Mouse (Mus musculus): ENCODE results near the gene Ppp6r3. TPM values are rescaled to one million over a fixed set of nuclear protein-coding genes. Genes with fewer than 3 reads are reported as not detected.
A peak's percentile ranks its signal among the peaks of the same experiment; 100 is the strongest.

The Ppp6r3 gene
- polyA plus RNA-seq, 1 experiment, result 171 TPM

- H3K9me3 ChIP-seq (replicated peaks; ENCODE audit: control insufficient read depth, insufficient read depth, low read length, poor library complexity, severe bottlenecking), result no peaks in the 10 kb centered on the region
- no peak overlapping the region for H3K27ac ChIP-seq (ENCODE audit: insufficient read depth, low read length)
- no peak overlapping the region for H3K9ac ChIP-seq (ENCODE audit: low read depth, poor library complexity, severe bottlenecking)
- no peaks in the 10 kb centered on the region for H3K36me3 ChIP-seq (ENCODE audit: control insufficient read depth, insufficient read depth, low read length, poor library complexity, severe bottlenecking)
- TF ChIP-seq CTCF (IDR thresholded peaks at IDR 0.05; ENCODE audit: low read depth, low read length) (peak; percentile 76), POLR2A (IDR thresholded peaks at IDR 0.05; ENCODE audit: insufficient read depth, low read length) (no peak)
- H3K4me1 ChIP-seq (ENCODE audit: control insufficient read depth, insufficient read depth, low read length), result peaks cover 6% of the 10 kb centered on the region
- no peaks in the 10 kb centered on the region for H3K27me3 ChIP-seq (ENCODE audit: control insufficient read depth, insufficient read depth, low read length, poor library complexity, severe bottlenecking)
- H3K4me3 ChIP-seq (ENCODE audit: low read depth, low read length), result no peak overlapping the region
Measured at GRCm38 (mm10) chr19:3581326-3581725, 5.8 kb upstream of the Ppp6r3 start.

- no peak overlapping the region for H3K27ac ChIP-seq (ENCODE audit: insufficient read depth, low read length)
- H3K9ac ChIP-seq (ENCODE audit: low read depth, poor library complexity, severe bottlenecking), result no peak overlapping the region
- H3K4me3 ChIP-seq (ENCODE audit: low read depth, low read length), result no peak overlapping the region
- no peaks in the 10 kb centered on the region for H3K9me3 ChIP-seq (replicated peaks; ENCODE audit: control insufficient read depth, insufficient read depth, low read length, poor library complexity, severe bottlenecking)
- TF ChIP-seq CTCF (IDR thresholded peaks at IDR 0.05; ENCODE audit: low read depth, low read length) (no peak), EP300 (IDR thresholded peaks at IDR 0.05; ENCODE audit: insufficient read depth, low read depth, low read length) (no peak), POLR2A (IDR thresholded peaks at IDR 0.05; ENCODE audit: insufficient read depth, low read length) (no peak)
- peaks cover 6% of the 10 kb centered on the region for H3K4me1 ChIP-seq (ENCODE audit: control insufficient read depth, insufficient read depth, low read length)
- H3K36me3 ChIP-seq (ENCODE audit: control insufficient read depth, insufficient read depth, low read length, poor library complexity, severe bottlenecking), result no peaks in the 10 kb centered on the region
- H3K27me3 ChIP-seq (ENCODE audit: control insufficient read depth, insufficient read depth, low read length, poor library complexity, severe bottlenecking), result no peaks in the 10 kb centered on the region
Measured at GRCm38 (mm10) chr19:3577911-3578290, 2.4 kb upstream of the Ppp6r3 start.

- H3K9me3 ChIP-seq (replicated peaks; ENCODE audit: control insufficient read depth, insufficient read depth, low read length, poor library complexity, severe bottlenecking), result no peaks in the 10 kb centered on the region
- H3K4me1 ChIP-seq (ENCODE audit: control insufficient read depth, insufficient read depth, low read length), result peaks cover 6% of the 10 kb centered on the region
- no peaks in the 10 kb centered on the region for H3K36me3 ChIP-seq (ENCODE audit: control insufficient read depth, insufficient read depth, low read length, poor library complexity, severe bottlenecking)
- TF ChIP-seq POLR2A (IDR thresholded peaks at IDR 0.05; ENCODE audit: insufficient read depth, low read length), result no peak
- no peak for TF ChIP-seq CTCF (IDR thresholded peaks at IDR 0.05; ENCODE audit: low read depth, low read length)
- no peak for TF ChIP-seq EP300 (IDR thresholded peaks at IDR 0.05; ENCODE audit: insufficient read depth, low read depth, low read length)
- no peak overlapping the region for H3K9ac ChIP-seq (ENCODE audit: low read depth, poor library complexity, severe bottlenecking)
- no peaks in the 10 kb centered on the region for H3K27me3 ChIP-seq (ENCODE audit: control insufficient read depth, insufficient read depth, low read length, poor library complexity, severe bottlenecking)
- H3K27ac ChIP-seq (ENCODE audit: insufficient read depth, low read length), result no peak overlapping the region
- H3K4me3 ChIP-seq (ENCODE audit: low read depth, low read length), result no peak overlapping the region
Measured at GRCm38 (mm10) chr19:3577265-3577910, 1.8 kb upstream of the Ppp6r3 start.

GRCm38 (mm10) chr19:3576451-3577264 lies 1.1 kb upstream of the Ppp6r3 start:
- H3K9ac ChIP-seq (ENCODE audit: low read depth, poor library complexity, severe bottlenecking), result peak overlapping the region; percentile 13
- peak overlapping the region; percentile 43 for H3K4me3 ChIP-seq (ENCODE audit: low read depth, low read length)
- H3K36me3 ChIP-seq (ENCODE audit: control insufficient read depth, insufficient read depth, low read length, poor library complexity, severe bottlenecking), result no peaks in the 10 kb centered on the region
- TF ChIP-seq POLR2A (IDR thresholded peaks at IDR 0.05; ENCODE audit: insufficient read depth, low read length) (no peak), CTCF (IDR thresholded peaks at IDR 0.05; ENCODE audit: low read depth, low read length) (no peak), EP300 (IDR thresholded peaks at IDR 0.05; ENCODE audit: insufficient read depth, low read depth, low read length) (no peak)
- peaks cover 6% of the 10 kb centered on the region for H3K4me1 ChIP-seq (ENCODE audit: control insufficient read depth, insufficient read depth, low read length)
- no peaks in the 10 kb centered on the region for H3K9me3 ChIP-seq (replicated peaks; ENCODE audit: control insufficient read depth, insufficient read depth, low read length, poor library complexity, severe bottlenecking)
- peak overlapping the region; percentile 41; the same call in 1 of the 2 replicates for H3K27ac ChIP-seq (ENCODE audit: insufficient read depth, low read length)
- no peaks in the 10 kb centered on the region for H3K27me3 ChIP-seq (ENCODE audit: control insufficient read depth, insufficient read depth, low read length, poor library complexity, severe bottlenecking)

GRCm38 (mm10) chr19:3575276-3575631 lies 295 bp downstream of the Ppp6r3 start:
- H3K27ac ChIP-seq (ENCODE audit: insufficient read depth, low read length), result 0 out of 2 replicates have a peak overlapping the region, but pooled peaks have one; percentile 22

GRCm38 (mm10) chr19:3574593-3575094 lies 905 bp downstream of the Ppp6r3 start:
- H3K4me1 ChIP-seq (ENCODE audit: control insufficient read depth, insufficient read depth, low read length), result peaks cover 8% of the 10 kb centered on the region
- H3K4me3 ChIP-seq (ENCODE audit: low read depth, low read length), result peak overlapping the region; percentile 95
- TF ChIP-seq CTCF (IDR thresholded peaks at IDR 0.05; ENCODE audit: low read depth, low read length) (no peak), POLR2A (IDR thresholded peaks at IDR 0.05; ENCODE audit: insufficient read depth, low read length) (no peak), EP300 (IDR thresholded peaks at IDR 0.05; ENCODE audit: insufficient read depth, low read depth, low read length) (no peak)
- no peaks in the 10 kb centered on the region for H3K36me3 ChIP-seq (ENCODE audit: control insufficient read depth, insufficient read depth, low read length, poor library complexity, severe bottlenecking)
- no peak overlapping the region for H3K27ac ChIP-seq (ENCODE audit: insufficient read depth, low read length)
- H3K27me3 ChIP-seq (ENCODE audit: control insufficient read depth, insufficient read depth, low read length, poor library complexity, severe bottlenecking), result no peaks in the 10 kb centered on the region
- no peaks in the 10 kb centered on the region for H3K9me3 ChIP-seq (replicated peaks; ENCODE audit: control insufficient read depth, insufficient read depth, low read length, poor library complexity, severe bottlenecking)
- H3K9ac ChIP-seq (ENCODE audit: low read depth, poor library complexity, severe bottlenecking), result peak overlapping the region; percentile 86

More at GRCm38 (mm10) chr19:3575276-3575631, 295 bp downstream of the Ppp6r3 start:
- Histone ChIP-seq H3K36me3 (ENCODE audit: control insufficient read depth, insufficient read depth, low read length, poor library complexity, severe bottlenecking) (no peaks in the 10 kb centered on the region), H3K9me3 (replicated peaks; ENCODE audit: control insufficient read depth, insufficient read depth, low read length, poor library complexity, severe bottlenecking) (no peaks in the 10 kb centered on the region), H3K4me1 (ENCODE audit: control insufficient read depth, insufficient read depth, low read length) (peaks cover 8% of the 10 kb centered on the region), H3K9ac (ENCODE audit: low read depth, poor library complexity, severe bottlenecking) (peak overlapping the region; percentile 86), H3K27me3 (ENCODE audit: control insufficient read depth, insufficient read depth, low read length, poor library complexity, severe bottlenecking) (no peaks in the 10 kb centered on the region), H3K4me3 (ENCODE audit: low read depth, low read length) (peak overlapping the region; percentile 95)
- TF ChIP-seq POLR2A (IDR thresholded peaks at IDR 0.05; ENCODE audit: insufficient read depth, low read length) (no peak), EP300 (IDR thresholded peaks at IDR 0.05; ENCODE audit: insufficient read depth, low read depth, low read length) (no peak), CTCF (IDR thresholded peaks at IDR 0.05; ENCODE audit: low read depth, low read length) (no peak)

Data from ES-Bruce4 (cell line).